Mouse (Mus musculus): ENCODE measurements around the gene Snapc4.

- TF ChIP-seq EP300 (optimal IDR thresholded peaks at IDR 0.05): no peak
- no peak for TF ChIP-seq CTCF (IDR thresholded peaks at IDR 0.05; ENCODE audit: low read depth)
These were observed 8.1 kb downstream of the Snapc4 start for GRCm38 (mm10) chr2:26372396-26372795.
